Mouse (Mus musculus): ENCODE results near the gene Fmo2. TPM values are rescaled to one million over a fixed set of nuclear protein-coding genes. Genes with fewer than 3 reads are reported as not detected.

Gene Fmo2
- polyA plus RNA-seq, 1 experiment from 2014 or later = not detected

DNA sequence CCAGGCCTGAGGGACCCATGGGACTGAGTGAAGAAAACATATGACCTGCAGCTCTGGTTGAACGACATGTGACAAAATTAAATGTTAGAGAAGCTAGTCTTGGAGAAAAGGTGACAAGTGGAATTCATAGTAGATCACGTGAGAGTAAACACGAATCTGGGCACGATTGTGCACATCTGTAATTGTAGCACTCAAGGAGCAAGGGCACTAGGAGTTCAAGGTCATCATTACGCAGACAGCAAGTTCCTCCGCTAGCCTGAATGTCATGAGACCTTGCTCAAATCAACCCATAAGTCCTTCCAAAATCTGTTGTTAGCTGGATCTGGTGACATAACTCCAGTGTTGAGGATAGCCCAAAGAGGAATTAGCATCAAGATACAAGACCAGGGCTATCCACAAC is 59.5 kb downstream of the Fmo2 start:
- no peak overlapping the region for H3K4me3 ChIP-seq (ENCODE audit: low read depth, low read length)
- H3K27me3 ChIP-seq (ENCODE audit: control insufficient read depth, insufficient read depth, low read length) = no peaks in the 10 kb centered on the region
- 96% methylated on average over 6 of the region's 6 CpGs for WGBS
- H3K9me3 ChIP-seq (ENCODE audit: control insufficient read depth, low read length) = no peaks in the 10 kb centered on the region
- no peak overlapping the region for H3K27ac ChIP-seq (ENCODE audit: low read depth, low read length)
- H3K4me2 ChIP-seq (ENCODE audit: low read depth, low read length) = no peak overlapping the region
- ATAC-seq (ENCODE audit: low read depth) = no peak
- no peak overlapping the region for H3K9ac ChIP-seq (replicated peaks; ENCODE audit: low read depth, low read length)
- no peaks in the 10 kb centered on the region for H3K36me3 ChIP-seq (ENCODE audit: control insufficient read depth, insufficient read depth, low read length)
- H3K4me1 ChIP-seq (ENCODE audit: control insufficient read depth, insufficient read depth, low read length) = no peaks in the 10 kb centered on the region

DNA sequence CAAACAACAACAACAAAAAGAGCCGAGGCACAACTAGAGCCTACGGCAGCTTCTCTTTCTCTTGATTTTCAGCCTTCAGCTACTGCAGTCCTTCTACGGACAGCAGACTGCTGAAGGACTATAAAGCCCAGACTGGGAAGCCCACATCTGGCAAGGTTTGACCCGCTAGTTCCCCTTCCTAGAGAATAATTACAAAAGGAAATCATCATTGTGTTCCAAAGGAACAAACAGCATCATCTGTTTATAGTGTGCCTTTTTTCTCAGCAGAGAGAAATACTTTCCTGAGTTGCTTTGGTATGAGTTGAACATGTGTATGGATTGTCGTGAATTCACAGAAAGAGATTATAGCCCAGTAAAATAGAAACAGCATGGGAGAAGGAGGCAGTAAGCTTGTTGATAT is 64.2 kb downstream of the Fmo2 start:
- Histone ChIP-seq H3K4me3 (ENCODE audit: low read depth, low read length) (no peak overlapping the region), H3K4me1 (ENCODE audit: control insufficient read depth, insufficient read depth, low read length) (peaks cover 8% of the 10 kb centered on the region; the same call in 1 of the 2 replicates), H3K9me3 (ENCODE audit: control insufficient read depth, low read length) (no peaks in the 10 kb centered on the region), H3K9ac (replicated peaks; ENCODE audit: low read depth, low read length) (no peak overlapping the region), H3K36me3 (ENCODE audit: control insufficient read depth, insufficient read depth, low read length) (no peaks in the 10 kb centered on the region), H3K27ac (ENCODE audit: low read depth, low read length) (no peak overlapping the region), H3K4me2 (ENCODE audit: low read depth, low read length) (no peak overlapping the region), H3K27me3 (ENCODE audit: control insufficient read depth, insufficient read depth, low read length) (no peaks in the 10 kb centered on the region)
- ATAC-seq (ENCODE audit: low read depth) = no peak
- 88% methylated on average over 5 of the region's 5 CpGs for WGBS

DNA sequence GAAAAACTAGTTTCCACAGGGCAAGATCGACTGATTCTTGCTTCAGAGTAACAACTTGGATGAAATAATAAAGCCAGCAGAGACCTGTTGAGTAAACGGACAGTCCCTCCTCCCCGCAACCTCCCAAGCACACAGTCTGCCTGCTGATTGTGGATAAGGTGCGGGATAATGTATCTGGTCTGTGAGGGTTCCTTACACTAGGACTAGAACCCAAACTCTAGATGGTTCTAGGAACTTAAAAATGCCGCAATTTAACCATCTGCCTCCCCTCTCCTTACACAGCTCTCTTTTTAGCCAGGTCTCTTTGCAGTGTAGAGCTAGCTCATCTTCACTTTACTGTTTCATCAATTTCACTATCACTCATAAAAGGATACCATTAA is 66.0 kb downstream of the Fmo2 start:
- Histone ChIP-seq H3K4me2 (ENCODE audit: low read depth, low read length) (peak overlapping the region; percentile 31), H3K4me1 (ENCODE audit: control insufficient read depth, insufficient read depth, low read length) (peaks cover 8% of the 10 kb centered on the region; the same call in 1 of the 2 replicates), H3K27ac (ENCODE audit: low read depth, low read length) (no peak overlapping the region; the same call in 1 of the 2 replicates), H3K36me3 (ENCODE audit: control insufficient read depth, insufficient read depth, low read length) (no peaks in the 10 kb centered on the region), H3K9me3 (ENCODE audit: control insufficient read depth, low read length) (no peaks in the 10 kb centered on the region), H3K27me3 (ENCODE audit: control insufficient read depth, insufficient read depth, low read length) (no peaks in the 10 kb centered on the region), H3K4me3 (ENCODE audit: low read depth, low read length) (no peak overlapping the region), H3K9ac (replicated peaks; ENCODE audit: low read depth, low read length) (no peak overlapping the region)
- 14% methylated on average over 5 of the region's 5 CpGs for WGBS
- ATAC-seq (ENCODE audit: low read depth) = peak; percentile 74

GRCm38 (mm10) chr1:162831838-162832573 is 66.5 kb downstream of the Fmo2 start:
- Histone ChIP-seq H3K36me3 (ENCODE audit: control insufficient read depth, insufficient read depth, low read length) (no peaks in the 10 kb centered on the region), H3K27me3 (ENCODE audit: control insufficient read depth, insufficient read depth, low read length) (no peaks in the 10 kb centered on the region), H3K9ac (replicated peaks; ENCODE audit: low read depth, low read length) (no peak overlapping the region; the same call in 1 of the 2 replicates), H3K4me1 (ENCODE audit: control insufficient read depth, insufficient read depth, low read length) (peaks cover 8% of the 10 kb centered on the region; the same call in 1 of the 2 replicates), H3K27ac (ENCODE audit: low read depth, low read length) (peak overlapping the region; percentile 58), H3K9me3 (ENCODE audit: control insufficient read depth, low read length) (no peaks in the 10 kb centered on the region), H3K4me3 (ENCODE audit: low read depth, low read length) (no peak overlapping the region), H3K4me2 (ENCODE audit: low read depth, low read length) (peak overlapping the region; percentile 31)
- WGBS = under 1% methylated on average over 5 of the region's 5 CpGs
- ATAC-seq (ENCODE audit: low read depth) = peak; percentile 98

Other genes starting within 250 kb of the Fmo2 start
- gene Myocos, start 240.5 kb downstream of the Fmo2 start, polyA plus RNA-seq (2014; fragmentation: Nextera tagmentation; extraction: Ambion mirVana) = not detected in 2 replicates
- 153 and 176 TPM in 2 replicates for gene Prrc2c, start 158.2 kb downstream of the Fmo2 start, polyA plus RNA-seq (2014; fragmentation: Nextera tagmentation; extraction: Ambion mirVana)
- gene Fmo4, start 84.8 kb downstream of the Fmo2 start, polyA plus RNA-seq (2014; fragmentation: Nextera tagmentation; extraction: Ambion mirVana) = 0.33 TPM in 2 replicates
- gene Fmo1, start 32.1 kb downstream of the Fmo2 start, polyA plus RNA-seq (2014; fragmentation: Nextera tagmentation; extraction: Ambion mirVana) = 9.1 and 21.8 TPM in 2 replicates
- not detected in 2 replicates for gene Fmo6, start 38.8 kb upstream of the Fmo2 start, polyA plus RNA-seq (2014; fragmentation: Nextera tagmentation; extraction: Ambion mirVana)
- gene Fmo3, start 85.8 kb upstream of the Fmo2 start, polyA plus RNA-seq (2014; fragmentation: Nextera tagmentation; extraction: Ambion mirVana) = not detected in 2 replicates
- not detected in 2 replicates for gene Mroh9, start 186.9 kb upstream of the Fmo2 start, polyA plus RNA-seq (2014; fragmentation: Nextera tagmentation; extraction: Ambion mirVana)